Mouse (Mus musculus): ENCODE results near the gene Ncam1.

- TF ChIP-seq CTCF (IDR thresholded peaks at IDR 0.05; ENCODE audit: low read depth) (no peak), EP300 (IDR thresholded peaks at IDR 0.05; ENCODE audit: low read depth) (no peak)
Measured at GRCm38 (mm10) chr9:49504658-49505057, 294.1 kb downstream of the Ncam1 start.

Data from liver, postnatal 0 days (tissue).